Mouse (Mus musculus): Measurements from ENCODE around the gene Hoxd1. TPM values are rescaled to one million over a fixed set of nuclear protein-coding genes. Genes with fewer than 3 reads are reported as not detected.

The Hoxd1 gene
- total RNA-seq, 2 experiments from 2014 or later: not detected

- Histone ChIP-seq H3K27ac (no peak overlapping the region), H3K4me3 (no peak overlapping the region)
- DNase-seq (ENCODE audit: extremely low spot score in 1 of 2, low spot score in 2 of 2): no peak
- TF ChIP-seq CTCF (IDR thresholded peaks at IDR 0.05): no peak
- intact Hi-C loops (cut with DNase I): loop anchor here (5.0 kb wide), 1 partner anchor 34 kb away; no protein-coding TSS in a partner anchor
Measured at GRCm38 (mm10) chr2:74741252-74741978, 21.4 kb upstream of the Hoxd1 start.

GRCm38 (mm10) chr2:74741979-74742277, 20.9 kb upstream of the Hoxd1 start:
- intact Hi-C loops (cut with DNase I): loop anchor here (5.0 kb wide), 1 partner anchor 35 kb away; no protein-coding TSS in a partner anchor

GRCm38 (mm10) chr2:74745540-74746297, 17.1 kb upstream of the Hoxd1 start:
- DNase-seq (ENCODE audit: extremely low spot score in 1 of 2, low spot score in 2 of 2): no peak
- Histone ChIP-seq H3K4me3 (no peak overlapping the region), H3K27ac (no peak overlapping the region)
- no peak for TF ChIP-seq CTCF (IDR thresholded peaks at IDR 0.05)
- intact Hi-C loops (cut with DNase I): loop anchor here (5.0 kb wide), 1 partner anchor 93 kb away; no protein-coding TSS in a partner anchor

More at GRCm38 (mm10) chr2:74741979-74742277, 20.9 kb upstream of the Hoxd1 start:
- no peak overlapping the region for H3K27ac ChIP-seq
- DNase-seq (ENCODE audit: extremely low spot score in 1 of 2, low spot score in 2 of 2): no peak
- no peak for TF ChIP-seq CTCF (IDR thresholded peaks at IDR 0.05)
- H3K4me3 ChIP-seq: no peak overlapping the region

GRCm38 (mm10) chr2:74746298-74746921, 16.4 kb upstream of the Hoxd1 start:
- Histone ChIP-seq H3K4me3 (no peak overlapping the region), H3K27ac (no peak overlapping the region)
- intact Hi-C loops (cut with DNase I): loop anchor here (5.0 kb wide), 1 partner anchor 94 kb away; no protein-coding TSS in a partner anchor
- no peak for DNase-seq (ENCODE audit: extremely low spot score in 1 of 2, low spot score in 2 of 2)
- no peak for TF ChIP-seq CTCF (IDR thresholded peaks at IDR 0.05)

GRCm38 (mm10) chr2:74747006-74747405, 15.8 kb upstream of the Hoxd1 start:
- Histone ChIP-seq H3K4me3 (no peak overlapping the region), H3K27ac (no peak overlapping the region)
- TF ChIP-seq CTCF (IDR thresholded peaks at IDR 0.05): no peak
- intact Hi-C loops (cut with DNase I): loop anchor here (5.0 kb wide), 1 partner anchor 95 kb away; no protein-coding TSS in a partner anchor
- DNase-seq (ENCODE audit: extremely low spot score in 1 of 2, low spot score in 2 of 2): no peak

- TF ChIP-seq CTCF (IDR thresholded peaks at IDR 0.05): no peak
- intact Hi-C loops (cut with DNase I): loop anchor here (5.0 kb wide), 1 partner anchor 95 kb away; no protein-coding TSS in a partner anchor
- no peak overlapping the region for H3K27ac ChIP-seq
- no peak overlapping the region for H3K4me3 ChIP-seq
- DNase-seq (ENCODE audit: extremely low spot score in 1 of 2, low spot score in 2 of 2): no peak
Measured at GRCm38 (mm10) chr2:74747661-74748141, 15.1 kb upstream of the Hoxd1 start.

- no peak for TF ChIP-seq CTCF (IDR thresholded peaks at IDR 0.05)
- no peak overlapping the region for H3K27ac ChIP-seq
- no peak overlapping the region for H3K4me3 ChIP-seq
- DNase-seq (ENCODE audit: extremely low spot score in 1 of 2, low spot score in 2 of 2): no peak
- intact Hi-C loops (cut with DNase I): loop anchor here (5.0 kb wide), 1 partner anchor 96 kb away; no protein-coding TSS in a partner anchor
Measured at GRCm38 (mm10) chr2:74748436-74748995, 14.3 kb upstream of the Hoxd1 start.

- intact Hi-C loops (cut with DNase I): loop anchor here (5.0 kb wide), 1 partner anchor 97 kb away; no protein-coding TSS in a partner anchor
- no peak for TF ChIP-seq CTCF (IDR thresholded peaks at IDR 0.05)
- no peak overlapping the region for H3K4me3 ChIP-seq
- H3K27ac ChIP-seq: no peak overlapping the region
- DNase-seq (ENCODE audit: extremely low spot score in 1 of 2, low spot score in 2 of 2): no peak
Measured at GRCm38 (mm10) chr2:74749337-74750121, 13.3 kb upstream of the Hoxd1 start.

- Histone ChIP-seq H3K4me3 (no peak overlapping the region), H3K27ac (no peak overlapping the region)
- TF ChIP-seq CTCF (IDR thresholded peaks at IDR 0.05): no peak
- no peak for DNase-seq (ENCODE audit: extremely low spot score in 1 of 2, low spot score in 2 of 2)
- intact Hi-C loops (cut with DNase I): no loop called here
Measured at GRCm38 (mm10) chr2:74750731-74751250, 12.0 kb upstream of the Hoxd1 start.

- intact Hi-C loops (cut with DNase I): no loop called here
- no peak overlapping the region for H3K4me3 ChIP-seq
- H3K27ac ChIP-seq: no peak overlapping the region
- TF ChIP-seq CTCF (IDR thresholded peaks at IDR 0.05): no peak
- DNase-seq (ENCODE audit: extremely low spot score in 1 of 2, low spot score in 2 of 2): no peak
Measured at GRCm38 (mm10) chr2:74751861-74752260, 10.9 kb upstream of the Hoxd1 start.
